Mouse (Mus musculus) spleen, adult 2 months (tissue): ENCODE measurements at regions not wholly inside any gene's neighbourhood (a gene's known extent, or its start where the extent isn't known, plus 50 kb on each side); places are given as distances from the start of the nearest gene placed in this dataset.

Source experiments
- CTCF ChIP-seq: fragments of 200-500 bp; IDR thresholded peaks from 2 replicates; pipeline ENCODE4 v1.5.1; 2011; ENCODE audit warnings: mild to moderate bottlenecking, inconsistent platforms; ENCODE audit not compliant: insufficient read depth, insufficient read length, insufficient replicate concordance; ENCODE audit errors: extremely low read depth
- POLR2A ChIP-seq: fragments of 200-500 bp; IDR thresholded peaks from 2 replicates; pipeline ENCODE4 v1.6.1; 2011; ENCODE audit warnings: low read depth, low read length, inconsistent platforms

DNA sequence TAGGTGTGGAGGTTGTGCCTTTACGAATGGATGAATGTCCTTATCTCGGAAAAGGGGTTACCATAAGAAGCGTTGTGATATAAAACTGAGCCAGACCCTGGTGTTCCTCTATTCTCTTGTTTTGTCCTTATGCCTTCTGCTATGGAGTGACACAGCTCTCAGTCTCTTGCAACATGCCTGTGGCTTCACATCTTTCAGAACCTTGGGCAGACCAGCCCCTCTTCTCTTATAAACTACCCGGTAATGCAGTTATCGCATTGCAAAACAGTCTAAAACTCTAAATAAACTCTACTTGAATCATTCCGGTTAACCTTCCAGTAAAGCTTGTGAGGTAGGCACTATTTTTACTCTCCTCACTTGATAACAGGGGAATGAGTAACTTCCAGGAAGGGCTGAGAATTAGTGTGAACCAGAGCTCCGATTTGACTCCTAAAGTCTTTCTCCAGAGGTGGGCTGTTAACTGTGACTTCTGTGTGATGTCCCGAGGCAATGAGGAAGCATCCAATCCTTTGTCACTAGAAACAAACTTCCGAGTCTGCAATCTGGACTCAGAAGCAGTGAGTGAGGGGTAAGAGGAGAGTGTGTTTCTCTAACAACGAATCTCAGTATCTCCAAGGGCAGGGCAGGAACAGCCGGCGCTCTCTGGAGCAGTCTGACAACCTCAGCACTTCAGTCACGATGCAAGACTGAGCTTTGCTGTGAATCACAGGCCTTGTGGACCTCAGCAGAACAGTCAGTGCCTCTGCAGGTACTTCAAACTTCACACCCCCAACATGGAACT is 50.9 kb upstream of the Gm11084 start:
- TF ChIP-seq POLR2A (no peak), CTCF (no peak)
